Comparison of ENCODE assay signal across 11 mouse cellular contexts in the genomic region with DNA sequence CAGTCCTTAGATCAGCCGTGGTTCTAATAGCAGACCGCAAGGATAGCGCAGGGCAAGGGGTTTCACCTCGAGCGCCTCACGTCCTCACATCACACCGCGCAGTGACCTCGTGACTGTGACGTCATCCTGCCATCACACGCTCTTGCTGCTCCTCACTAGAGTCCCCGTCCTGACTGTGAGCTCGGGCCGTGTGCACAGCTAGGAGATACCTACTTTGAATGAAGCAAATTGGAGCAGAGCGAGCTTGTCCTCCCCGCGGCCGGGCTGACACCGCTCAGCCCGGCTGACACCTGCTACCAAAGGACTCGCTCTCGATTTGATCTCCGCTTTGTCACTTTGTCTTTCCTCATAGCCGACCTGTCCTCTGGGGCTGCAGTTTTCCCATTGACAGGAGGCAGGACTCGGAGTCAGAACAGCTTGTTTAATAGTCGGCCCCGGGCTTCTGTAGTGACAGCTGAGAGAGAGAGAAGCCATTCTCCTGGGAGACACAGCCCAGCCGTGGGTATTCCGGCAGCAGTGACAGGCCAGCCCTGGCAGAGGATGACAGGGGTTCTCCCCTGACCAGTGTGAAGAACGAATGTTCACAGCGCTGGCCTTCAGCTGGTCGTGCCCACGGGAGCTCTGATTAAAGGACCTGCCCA.
DNase-seq lines count a peak whose midpoint lies in the region; ATAC-seq and TF ChIP-seq lines count a peak whose summit lies in the region.
"Had no signal": no experiment of that assay in that cellular context is flagged by ENCODE, and none has a peak within 500 bp of the region (broad histone marks: within the 10 kb centered on the region; RNA-seq: fewer than 3 reads in every experiment).

No protein-coding gene starts in this region.

- H3K4me2 ChIP-seq in heart, postnatal 0 days (ENCODE audit: low read depth, low read length), result no peak overlapping the region
- peak overlapping the region; percentile 24 for H3K4me2 ChIP-seq in hindbrain, embryonic 14.5 days (replicated peaks)
- peak overlapping the region; percentile 32 for H3K4me2 ChIP-seq in neural tube, embryonic 15.5 days
- no peak overlapping the region for H3K4me2 ChIP-seq in kidney, embryonic 15.5 days
- H3K4me2 ChIP-seq: embryonic facial prominence, embryonic 15.5 days; liver, embryonic 12.5 days had no signal

- H3K4me3 ChIP-seq in heart, postnatal 0 days (ENCODE audit: low read depth, low read length), result no peak overlapping the region
- no peak overlapping the region for H3K4me3 ChIP-seq in hindbrain, embryonic 14.5 days (replicated peaks; ENCODE audit: low read length)
- no peak overlapping the region for H3K4me3 ChIP-seq in neural tube, embryonic 15.5 days (replicated peaks)
- no peak overlapping the region for H3K4me3 ChIP-seq in kidney, embryonic 15.5 days (replicated peaks)
- H3K4me3 ChIP-seq: embryonic facial prominence, embryonic 15.5 days; liver, embryonic 12.5 days had no signal

- ATAC-seq in heart, postnatal 0 days (ENCODE audit: insufficient read depth, low read depth), result peak; percentile 53; the same call in 1 of the 2 replicates
- ATAC-seq in hindbrain, embryonic 14.5 days (ENCODE audit: low FRiP score), result 0 out of 2 replicates have a peak, but pooled peaks have one; percentile 40
- no peak for ATAC-seq in neural tube, embryonic 15.5 days (ENCODE audit: low FRiP score)
- ATAC-seq in kidney, embryonic 15.5 days (replicated peaks; ENCODE audit: low FRiP score), result no peak
- ATAC-seq: liver, embryonic 12.5 days had no signal

- peak; percentile 9 to 15 for DNase-seq in cerebellum, adult 18-20 months
- DNase-seq in cerebellum, postnatal 4 days (ENCODE audit: low spot score in 2 of 2), result no peak
- no peak for DNase-seq in heart, postnatal 0 days (ENCODE audit: low spot score)
- no peak for DNase-seq in heart, adult 11 months
- DNase-seq in hindbrain, embryonic 14.5 days (ENCODE audit: low spot score), result no peak
- DNase-seq in left cerebral cortex, adult 18-20 months (ENCODE audit: low spot score in 2 of 2), result no peak
- DNase-seq: kidney, adult 11 months had no signal

- no peak overlapping the region for H3K9ac ChIP-seq in heart, postnatal 0 days (replicated peaks; ENCODE audit: low read depth, low read length)
- H3K9ac ChIP-seq in hindbrain, embryonic 14.5 days, result no peak overlapping the region
- H3K9ac ChIP-seq in neural tube, embryonic 15.5 days (replicated peaks), result no peak overlapping the region
- no peak overlapping the region for H3K9ac ChIP-seq in kidney, embryonic 15.5 days
- H3K9ac ChIP-seq: embryonic facial prominence, embryonic 15.5 days; liver, embryonic 12.5 days had no signal

- no peak for TF ChIP-seq CTCF in heart, postnatal 0 days (IDR thresholded peaks at IDR 0.05; ENCODE audit: low read depth)

- no peaks in the 10 kb centered on the region for H3K4me1 ChIP-seq in heart, postnatal 0 days (ENCODE audit: control insufficient read depth, insufficient read depth)
- no peaks in the 10 kb centered on the region for H3K4me1 ChIP-seq in hindbrain, embryonic 14.5 days (replicated peaks; ENCODE audit: control insufficient read depth, insufficient read depth, low read length)
- H3K4me1 ChIP-seq in neural tube, embryonic 15.5 days, result 0 out of 2 replicates have a peak, but pooled peaks cover 5% of the 10 kb centered on the region
- no peaks in the 10 kb centered on the region for H3K4me1 ChIP-seq in kidney, embryonic 15.5 days
- H3K4me1 ChIP-seq: embryonic facial prominence, embryonic 15.5 days; liver, embryonic 12.5 days had no signal

- no peak overlapping the region for H3K27ac ChIP-seq in heart, postnatal 0 days (ENCODE audit: low read depth)
- H3K27ac ChIP-seq in hindbrain, embryonic 14.5 days, result no peak overlapping the region
- no peak overlapping the region for H3K27ac ChIP-seq in neural tube, embryonic 15.5 days (replicated peaks)
- no peak overlapping the region for H3K27ac ChIP-seq in kidney, embryonic 15.5 days
- H3K27ac ChIP-seq: embryonic facial prominence, embryonic 15.5 days; liver, embryonic 12.5 days had no signal

- no peaks in the 10 kb centered on the region for H3K36me3 ChIP-seq in heart, postnatal 0 days (replicated peaks; ENCODE audit: control insufficient read depth, insufficient read depth, low read length)
- H3K36me3 ChIP-seq in hindbrain, embryonic 14.5 days (replicated peaks; ENCODE audit: control insufficient read depth, insufficient read depth), result no peaks in the 10 kb centered on the region
- no peaks in the 10 kb centered on the region for H3K36me3 ChIP-seq in neural tube, embryonic 15.5 days
- H3K36me3 ChIP-seq in kidney, embryonic 15.5 days, result no peaks in the 10 kb centered on the region
- H3K36me3 ChIP-seq: embryonic facial prominence, embryonic 15.5 days; liver, embryonic 12.5 days had no signal

- no peak for TF ChIP-seq EP300 in heart, postnatal 0 days (IDR thresholded peaks at IDR 0.05; ENCODE audit: low read depth)

- H3K27me3 ChIP-seq in heart, postnatal 0 days (ENCODE audit: control insufficient read depth, insufficient read depth, low read length), result no peaks in the 10 kb centered on the region
- no peaks in the 10 kb centered on the region for H3K27me3 ChIP-seq in hindbrain, embryonic 14.5 days (ENCODE audit: control insufficient read depth, insufficient read depth, low read length)
- H3K27me3 ChIP-seq in neural tube, embryonic 15.5 days (replicated peaks), result no peaks in the 10 kb centered on the region
- H3K27me3 ChIP-seq in kidney, embryonic 15.5 days, result no peaks in the 10 kb centered on the region
- H3K27me3 ChIP-seq: embryonic facial prominence, embryonic 15.5 days had no signal

- WGBS in heart, postnatal 0 days, result 64% methylated on average over 33 of the region's 33 CpGs
- 47% methylated on average over 33 of the region's 33 CpGs for WGBS in hindbrain, embryonic 14.5 days
- WGBS in neural tube, embryonic 15.5 days, result 57% methylated on average over 33 of the region's 33 CpGs
- WGBS in kidney, embryonic 15.5 days, result 74% methylated on average over 33 of the region's 33 CpGs

- no peaks in the 10 kb centered on the region for H3K9me3 ChIP-seq in heart, postnatal 0 days (replicated peaks; ENCODE audit: control insufficient read depth, low read length)
- no peaks in the 10 kb centered on the region for H3K9me3 ChIP-seq in hindbrain, embryonic 14.5 days (ENCODE audit: control insufficient read depth, low read length)
- H3K9me3 ChIP-seq in neural tube, embryonic 15.5 days (replicated peaks), result no peaks in the 10 kb centered on the region
- no peaks in the 10 kb centered on the region for H3K9me3 ChIP-seq in kidney, embryonic 15.5 days (replicated peaks)
- H3K9me3 ChIP-seq: embryonic facial prominence, embryonic 15.5 days; liver, embryonic 12.5 days had no signal

Comparison
In these comparisons a context has a peak if more than half of its experiments do, and no peak if none do; other contexts are left out.
1. DNase-seq: peak in cerebellum, adult 18-20 months (2 of 2); none in cerebellum, postnatal 4 days (0 of 2), heart, postnatal 0 days (single experiment), heart, adult 11 months (single experiment), hindbrain, embryonic 14.5 days (single experiment) and left cerebral cortex, adult 18-20 months (0 of 2).
2. ATAC-seq: peak in heart, postnatal 0 days (single experiment) and hindbrain, embryonic 14.5 days (single experiment); none in neural tube, embryonic 15.5 days (single experiment) and kidney, embryonic 15.5 days (single experiment).
3. H3K4me2 ChIP-seq: peak in hindbrain, embryonic 14.5 days (single experiment) and neural tube, embryonic 15.5 days (single experiment); none in heart, postnatal 0 days (single experiment) and kidney, embryonic 15.5 days (single experiment).